Mouse (Mus musculus) layer of hippocampus, adult 8-10 months (tissue): ENCODE results near the gene Hps3. TPM values are rescaled to one million over a fixed set of nuclear protein-coding genes. Genes with fewer than 3 reads are reported as not detected.
"Not testable (repeated sequence)": the region's sequence is repeated elsewhere in the genome, so short reads cannot be mapped to it uniquely, and the experiment has no call there.

Source experiments
- DNase-seq, 2 experiments: peaks; one replicate each; pipeline ENCODE4 v3.0.0; 2022; ENCODE audit warnings: low spot score in 2 of 2
- total RNA-seq, 4 experiments: library from RNA; stranded (reverse); gene quantifications; 2 replicates each; pipeline ENCODE4 v1.2.4; 2022

Hps3 gene
- total RNA-seq, 4 experiments from 2014 or later, result 20.7 to 22.3 (median 21.7) TPM

- not testable (repeated sequence) for DNase-seq
Observed at GRCm38 (mm10) chr3:19949401-19949800, 85.7 kb downstream of the Hps3 start.

- no peak for DNase-seq
Observed at GRCm38 (mm10) chr3:19948552-19948951, 86.6 kb downstream of the Hps3 start.

Other genes starting within 250 kb of the Hps3 start
- 10 to 100 TPM in 2 of 4 experiments, 1 to 10 TPM in 2; 9.3 to 13.1 (median 10.4) TPM for gene Cp, start 78.3 kb downstream of the Hps3 start, total RNA-seq
- 10 to 100 TPM; 19.8 to 27.7 (median 24.9) TPM for gene Hltf, start 22.5 kb upstream of the Hps3 start, total RNA-seq
- 10 to 100 TPM; 39.7 to 49.7 (median 43.9) TPM for gene Gyg, start 120.0 kb upstream of the Hps3 start, total RNA-seq
- under 1 TPM in 2 of 4 experiments, not detected in 2; 0.52 to 0.66 TPM for gene Cpa3, start 206.9 kb upstream of the Hps3 start, total RNA-seq
- gene Cpb1, start 240.4 kb upstream of the Hps3 start, total RNA-seq, result under 1 TPM in 2 of 4 experiments, not detected in 2; 0.18 to 0.45 TPM